Mouse (Mus musculus) skeletal muscle tissue, adult 2 months (tissue): ENCODE data around the gene Dmd.

ENCODE experiments used
- DNase-seq: peaks from one replicate; pipeline ENCODE4 v3.0.0-alpha.2; 2012; ENCODE audit warnings: low read depth, low spot score

Dmd gene

GRCm38 (mm10) chrX:84364981-84365380 is 1416.3 kb downstream of the Dmd start:
- DNase-seq = no peak

- DNase-seq = no peak
Observed at GRCm38 (mm10) chrX:84435608-84436007, 1486.9 kb downstream of the Dmd start.

GRCm38 (mm10) chrX:84436556-84436955 is 1487.9 kb downstream of the Dmd start:
- DNase-seq = no peak

- no peak for DNase-seq
Observed at GRCm38 (mm10) chrX:84442996-84443395, 1494.3 kb downstream of the Dmd start.

- DNase-seq = no peak
Observed at GRCm38 (mm10) chrX:84443985-84444384, 1495.3 kb downstream of the Dmd start.

- no peak for DNase-seq
Observed at GRCm38 (mm10) chrX:84444638-84445037, 1496.0 kb downstream of the Dmd start.

- no peak for DNase-seq
Observed at GRCm38 (mm10) chrX:84454473-84454872, 1505.8 kb downstream of the Dmd start.

GRCm38 (mm10) chrX:84514650-84515366 is 1566.1 kb downstream of the Dmd start:
- DNase-seq = no peak

- no peak for DNase-seq
Observed at GRCm38 (mm10) chrX:84551995-84552394, 1603.3 kb downstream of the Dmd start.

- DNase-seq = no peak
Observed at GRCm38 (mm10) chrX:84553441-84553840, 1604.8 kb downstream of the Dmd start.

GRCm38 (mm10) chrX:84598476-84598875 is 1649.8 kb downstream of the Dmd start:
- DNase-seq = no peak

GRCm38 (mm10) chrX:84640446-84640845 is 1691.8 kb downstream of the Dmd start:
- DNase-seq = no peak

GRCm38 (mm10) chrX:84747683-84748082 is 1799.0 kb downstream of the Dmd start:
- DNase-seq = no peak

GRCm38 (mm10) chrX:84860012-84860647 is 1911.5 kb downstream of the Dmd start:
- peak; percentile 1 for DNase-seq

- no peak for DNase-seq
Observed at GRCm38 (mm10) chrX:84873090-84873489, 1924.4 kb downstream of the Dmd start.

GRCm38 (mm10) chrX:84878125-84878524 is 1929.5 kb downstream of the Dmd start:
- DNase-seq = no peak

GRCm38 (mm10) chrX:84932715-84933473 is 1984.2 kb downstream of the Dmd start:
- peak; percentile 0 for DNase-seq

- DNase-seq = no peak
Observed at GRCm38 (mm10) chrX:84960557-84960956, 2011.9 kb downstream of the Dmd start.

- no peak for DNase-seq
Observed at GRCm38 (mm10) chrX:84960972-84961371, 2012.3 kb downstream of the Dmd start.

- no peak for DNase-seq
Observed at GRCm38 (mm10) chrX:85008304-85008703, 2059.6 kb downstream of the Dmd start.

GRCm38 (mm10) chrX:85041466-85042058 is 2092.9 kb downstream of the Dmd start:
- no peak for DNase-seq

- no peak for DNase-seq
Observed at GRCm38 (mm10) chrX:85046631-85047030, 2098.0 kb downstream of the Dmd start.
